Mouse (Mus musculus): Measurements from ENCODE around the gene Arhgef1. TPM values are rescaled to one million over a fixed set of nuclear protein-coding genes. Genes with fewer than 3 reads are reported as not detected.
A peak's percentile ranks its signal among the peaks of the same experiment; 100 is the strongest.

Gene Arhgef1
- polyA plus RNA-seq, 1 experiment: 84.4 TPM

DNA sequence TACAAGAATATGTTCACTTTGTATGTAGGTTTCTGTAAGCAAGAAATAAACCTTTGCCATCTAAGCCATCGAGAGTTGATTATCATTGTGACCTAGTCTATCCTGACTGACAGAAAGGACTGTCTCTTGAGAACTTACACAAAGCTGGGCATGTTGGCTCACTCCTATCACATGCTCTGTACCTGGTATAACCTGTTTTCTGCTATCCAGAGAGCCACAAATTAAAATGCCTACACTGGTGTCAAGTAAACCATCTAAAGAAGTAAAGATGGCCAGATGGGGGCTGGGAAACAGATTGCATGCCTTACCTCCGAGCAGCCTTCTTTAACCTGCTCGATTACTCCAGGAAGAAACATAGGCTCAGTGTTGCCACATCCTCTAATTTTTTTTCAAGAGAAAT, 25.1 kb upstream of the Arhgef1 start:
- H3K36me3 ChIP-seq (ENCODE audit: control insufficient read depth, insufficient read depth): no peaks in the 10 kb centered on the region
- H3K79me3 ChIP-seq (ENCODE audit: low read depth): no peaks in the 10 kb centered on the region
- no peak overlapping the region for H3K4me3 ChIP-seq (ENCODE audit: insufficient read depth, poor library complexity, severe bottlenecking)

DNA sequence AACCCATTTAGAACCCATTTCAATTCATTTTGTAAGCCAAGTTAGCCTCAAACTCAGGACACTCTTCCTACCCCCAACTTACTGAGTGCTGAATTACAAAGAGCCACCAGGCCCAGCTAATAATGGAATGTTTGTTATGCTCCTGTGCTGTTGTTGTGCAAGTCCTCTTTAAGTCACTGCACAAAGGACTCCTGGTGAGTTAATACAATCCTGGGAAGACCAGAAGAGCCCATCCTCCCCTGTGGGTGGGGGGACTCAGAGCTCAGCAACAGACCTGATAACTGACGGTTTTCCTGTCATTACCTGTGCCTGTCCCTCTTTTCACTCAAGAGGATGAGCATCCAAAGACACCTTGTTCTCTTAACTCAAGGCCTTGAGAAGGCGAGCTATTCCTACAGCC, 23.1 kb upstream of the Arhgef1 start:
- no peaks in the 10 kb centered on the region for H3K79me3 ChIP-seq (ENCODE audit: low read depth)
- no peaks in the 10 kb centered on the region for H3K36me3 ChIP-seq (ENCODE audit: control insufficient read depth, insufficient read depth)
- peaks cover 17% of the 10 kb centered on the region for H3K27me3 ChIP-seq (ENCODE audit: control insufficient read depth, insufficient read depth, insufficient read length)
- H3ac ChIP-seq (ENCODE audit: control insufficient read depth, insufficient read length, low read depth): no peak overlapping the region
- TF ChIP-seq CTCF (IDR thresholded peaks at IDR 0.05; ENCODE audit: control insufficient read depth, insufficient read depth, insufficient read length) (no peak), FOSL1 (IDR thresholded peaks at IDR 0.05; ENCODE audit: insufficient read depth, low read length, poor library complexity, severe bottlenecking) (no peak), MYOD1 (IDR thresholded peaks at IDR 0.05; ENCODE audit: control insufficient read depth, insufficient read length, low read depth) (no peak), USF1 (IDR thresholded peaks at IDR 0.05; ENCODE audit: low read depth) (no peak), MAX (IDR thresholded peaks at IDR 0.05) (no peak), CEBPB (IDR thresholded peaks at IDR 0.05; ENCODE audit: low read depth) (no peak), MYOG (IDR thresholded peaks at IDR 0.05; ENCODE audit: control insufficient read depth, extremely low read depth, insufficient read length) (no peak)
- peaks cover 2% of the 10 kb centered on the region for H3K79me2 ChIP-seq (ENCODE audit: control insufficient read depth, insufficient read depth)
- H3K4me3 ChIP-seq (ENCODE audit: insufficient read depth, poor library complexity, severe bottlenecking): no peak overlapping the region

More for the DNA sequence above, 25.1 kb upstream of the Arhgef1 start:
- Histone ChIP-seq H3ac (ENCODE audit: control insufficient read depth, insufficient read length, low read depth) (no peak overlapping the region), H3K27me3 (ENCODE audit: control insufficient read depth, insufficient read depth, insufficient read length) (peaks cover 37% of the 10 kb centered on the region), H3K79me2 (ENCODE audit: control insufficient read depth, insufficient read depth) (no peaks in the 10 kb centered on the region)
- TF ChIP-seq MYOG (IDR thresholded peaks at IDR 0.05; ENCODE audit: control insufficient read depth, extremely low read depth, insufficient read length): no peak
- TF ChIP-seq CEBPB (IDR thresholded peaks at IDR 0.05; ENCODE audit: low read depth): no peak
- no peak for TF ChIP-seq USF1 (IDR thresholded peaks at IDR 0.05; ENCODE audit: low read depth)
- no peak for TF ChIP-seq MAX (IDR thresholded peaks at IDR 0.05)

DNA sequence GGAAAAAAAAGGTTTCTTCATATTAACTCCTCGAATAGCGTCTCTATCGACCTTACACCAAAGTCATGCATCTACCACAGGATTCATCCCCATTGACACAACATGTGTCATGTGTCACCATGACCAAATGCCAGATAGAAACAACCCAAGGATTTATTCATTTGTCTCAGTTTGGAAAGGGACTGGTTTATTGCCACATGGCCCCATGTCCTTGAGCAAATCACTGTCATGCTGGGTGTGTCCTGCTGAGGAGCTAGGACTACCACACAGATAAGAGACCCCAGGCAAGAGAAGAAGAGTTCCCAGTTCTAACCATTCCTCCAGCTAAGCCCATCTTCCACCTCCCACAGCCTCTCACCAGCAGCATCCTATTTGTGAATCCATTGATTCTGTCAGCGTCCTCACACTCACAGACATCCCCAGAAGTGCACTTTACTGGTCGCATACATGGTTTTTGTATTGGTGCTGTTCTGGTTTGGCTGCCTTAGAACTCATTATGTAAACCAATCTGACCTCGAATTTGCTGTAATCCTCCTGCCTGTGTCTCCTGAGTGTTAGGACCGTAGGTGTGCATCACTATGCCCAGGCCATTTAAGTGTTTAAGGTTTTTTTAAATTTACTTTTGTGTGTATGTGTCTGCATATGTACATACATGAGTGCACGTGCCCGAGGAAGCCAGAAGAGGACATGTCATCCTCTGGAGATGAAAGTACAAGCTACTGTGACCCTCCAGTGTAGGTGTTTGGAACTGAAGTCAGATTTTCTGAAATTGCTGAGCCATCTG, 20.1 kb upstream of the Arhgef1 start:
- H3K4me3 ChIP-seq (ENCODE audit: insufficient read depth, poor library complexity, severe bottlenecking): no peak overlapping the region
- peaks cover 32% of the 10 kb centered on the region for H3K79me2 ChIP-seq (ENCODE audit: control insufficient read depth, insufficient read depth)
- no peaks in the 10 kb centered on the region for H3K27me3 ChIP-seq (ENCODE audit: control insufficient read depth, insufficient read depth, insufficient read length)
- no peak overlapping the region for H3ac ChIP-seq (ENCODE audit: control insufficient read depth, insufficient read length, low read depth)
- peaks cover 30% of the 10 kb centered on the region for H3K79me3 ChIP-seq (ENCODE audit: low read depth)
- H3K36me3 ChIP-seq (ENCODE audit: control insufficient read depth, insufficient read depth): peaks cover 28% of the 10 kb centered on the region
- no peak for TF ChIP-seq USF1 (IDR thresholded peaks at IDR 0.05; ENCODE audit: low read depth)
- no peak for TF ChIP-seq MYOG (IDR thresholded peaks at IDR 0.05; ENCODE audit: control insufficient read depth, extremely low read depth, insufficient read length)
- TF ChIP-seq MAX (IDR thresholded peaks at IDR 0.05): no peak
- TF ChIP-seq MYOD1 (IDR thresholded peaks at IDR 0.05; ENCODE audit: control insufficient read depth, insufficient read length, low read depth): no peak
- no peak for TF ChIP-seq FOSL1 (IDR thresholded peaks at IDR 0.05; ENCODE audit: insufficient read depth, low read length, poor library complexity, severe bottlenecking)
- no peak for TF ChIP-seq CTCF (IDR thresholded peaks at IDR 0.05; ENCODE audit: control insufficient read depth, insufficient read depth, insufficient read length)
- TF ChIP-seq CEBPB (IDR thresholded peaks at IDR 0.05; ENCODE audit: low read depth): no peak

DNA sequence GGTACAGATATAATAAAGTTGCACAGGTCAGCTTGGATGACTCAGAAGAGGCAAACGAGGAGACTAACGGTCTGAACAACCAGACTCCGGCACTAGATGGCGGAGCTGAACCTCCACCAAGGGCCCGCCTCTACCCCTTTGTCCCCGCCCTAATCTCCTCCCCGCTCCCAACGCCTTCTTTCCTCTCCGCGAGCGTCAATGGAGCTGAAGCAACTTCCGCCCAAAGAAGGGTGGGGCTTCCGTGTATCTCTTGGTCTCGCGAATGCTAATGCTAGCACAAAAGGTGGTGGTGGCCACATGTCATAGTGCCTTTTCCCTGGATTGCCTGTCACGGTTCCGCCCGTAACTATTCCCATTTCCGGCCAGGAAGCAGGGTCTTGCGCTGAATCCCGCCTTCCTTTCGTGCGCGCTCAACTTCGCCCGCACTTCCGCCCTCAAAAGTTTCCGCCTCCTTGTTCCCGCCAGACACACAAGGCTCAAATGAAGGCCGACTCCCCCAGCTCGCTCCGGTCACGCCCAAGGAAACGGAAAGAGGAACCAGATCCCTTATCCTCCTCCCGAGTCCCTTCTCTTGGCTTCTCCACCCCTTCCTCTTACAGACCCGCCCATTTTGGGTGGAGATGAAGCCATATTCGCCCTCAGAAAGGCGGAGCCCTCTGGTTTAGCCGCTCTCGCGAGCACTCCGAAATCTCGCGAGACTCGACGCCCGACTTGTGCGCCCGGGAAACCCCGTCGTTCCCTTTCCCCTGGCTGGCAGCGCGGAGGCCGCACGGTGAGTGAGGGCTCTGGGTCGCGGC, 18.6 kb upstream of the Arhgef1 start, which contains the start of gene Rps19:
Gene Rps19, plus strand, starts transcription at position 476 of the 797 bp plus-strand sequence.
- peak within 1 kb of the TSS; percentile 81 for H3ac ChIP-seq (ENCODE audit: control insufficient read depth, insufficient read length, low read depth)
- H3K4me3 ChIP-seq (ENCODE audit: insufficient read depth, poor library complexity, severe bottlenecking): peak within 1 kb of the TSS; percentile 93
- TF ChIP-seq CTCF (IDR thresholded peaks at IDR 0.05; ENCODE audit: control insufficient read depth, insufficient read depth, insufficient read length) (peak; percentile 48), FOSL1 (IDR thresholded peaks at IDR 0.05; ENCODE audit: insufficient read depth, low read length, poor library complexity, severe bottlenecking) (no peak), CEBPB (IDR thresholded peaks at IDR 0.05; ENCODE audit: low read depth) (no peak), USF1 (IDR thresholded peaks at IDR 0.05; ENCODE audit: low read depth) (peak; percentile 22), MYOG (IDR thresholded peaks at IDR 0.05; ENCODE audit: control insufficient read depth, extremely low read depth, insufficient read length) (no peak), MAX (IDR thresholded peaks at IDR 0.05) (no peak), MYOD1 (IDR thresholded peaks at IDR 0.05; ENCODE audit: control insufficient read depth, insufficient read length, low read depth) (no peak)

DNA sequence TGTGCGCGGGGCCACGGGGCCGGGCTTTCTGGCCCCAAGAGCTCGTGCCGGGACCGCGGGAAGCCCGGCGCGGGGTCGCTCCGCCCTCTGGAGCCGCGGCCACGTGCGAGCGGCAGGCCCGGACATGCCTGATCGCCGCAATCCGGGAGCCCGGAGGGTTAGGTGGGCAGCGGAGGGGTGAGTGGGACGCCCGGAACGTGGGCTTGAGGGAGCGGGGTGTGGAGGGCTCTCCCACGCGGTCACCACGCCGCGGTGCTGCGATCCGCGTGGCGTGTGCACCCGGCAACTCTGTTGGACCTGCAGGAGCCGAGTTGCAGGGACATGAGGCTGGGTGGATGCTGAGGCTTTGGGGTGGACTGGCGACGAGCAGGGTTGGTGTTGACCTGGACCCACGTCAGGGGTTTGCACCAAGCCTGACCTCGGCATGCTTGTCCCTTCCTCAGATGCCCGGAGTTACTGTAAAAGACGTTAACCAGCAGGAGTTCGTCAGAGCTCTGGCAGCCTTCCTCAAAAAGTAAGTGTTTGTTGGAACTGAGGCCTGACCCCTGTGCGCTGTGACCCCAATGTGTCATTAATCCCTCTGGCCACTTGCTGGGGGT, 17.9 kb upstream of the Arhgef1 start:
- H3K36me3 ChIP-seq (ENCODE audit: control insufficient read depth, insufficient read depth): peaks cover 49% of the 10 kb centered on the region
- TF ChIP-seq MYOD1 (IDR thresholded peaks at IDR 0.05; ENCODE audit: control insufficient read depth, insufficient read length, low read depth): no peak
- no peak for TF ChIP-seq MYOG (IDR thresholded peaks at IDR 0.05; ENCODE audit: control insufficient read depth, extremely low read depth, insufficient read length)
- no peak for TF ChIP-seq CEBPB (IDR thresholded peaks at IDR 0.05; ENCODE audit: low read depth)
- TF ChIP-seq FOSL1 (IDR thresholded peaks at IDR 0.05; ENCODE audit: insufficient read depth, low read length, poor library complexity, severe bottlenecking): no peak
- TF ChIP-seq MAX (IDR thresholded peaks at IDR 0.05): peak; percentile 59

More for the DNA sequence above, 18.6 kb upstream of the Arhgef1 start, which contains the start of gene Rps19:
- Histone ChIP-seq H3K79me3 (ENCODE audit: low read depth) (peaks cover 38% of the 10 kb centered on the region), H3K36me3 (ENCODE audit: control insufficient read depth, insufficient read depth) (peaks cover 42% of the 10 kb centered on the region), H3K79me2 (ENCODE audit: control insufficient read depth, insufficient read depth) (peaks cover 47% of the 10 kb centered on the region), H3K27me3 (ENCODE audit: control insufficient read depth, insufficient read depth, insufficient read length) (no peaks in the 10 kb centered on the region)

More for the DNA sequence above, 17.9 kb upstream of the Arhgef1 start:
- peak overlapping the region; percentile 81 for H3ac ChIP-seq (ENCODE audit: control insufficient read depth, insufficient read length, low read depth)
- peaks cover 50% of the 10 kb centered on the region for H3K79me2 ChIP-seq (ENCODE audit: control insufficient read depth, insufficient read depth)
- peaks cover 38% of the 10 kb centered on the region for H3K79me3 ChIP-seq (ENCODE audit: low read depth)
- H3K27me3 ChIP-seq (ENCODE audit: control insufficient read depth, insufficient read depth, insufficient read length): no peaks in the 10 kb centered on the region
- H3K4me3 ChIP-seq (ENCODE audit: insufficient read depth, poor library complexity, severe bottlenecking): peak overlapping the region; percentile 93
